Mouse (Mus musculus) forebrain, embryonic 12.5 days (tissue): ENCODE results near the gene Arpp19. TPM values are rescaled to one million over a fixed set of nuclear protein-coding genes. Genes with fewer than 3 reads are reported as not detected.

Source experiments
- ATAC-seq: fragments of 200-750 bp; cut with Nextera tagmentation; 2 replicates; pipeline ENCODE4 v1.8.0; 2017; ENCODE audit warnings: moderate TSS enrichment; ENCODE audit not compliant: low FRiP score
- H3K27ac ChIP-seq: fragments of 300-500 bp; sonication (generic); 2 replicates; pipeline ENCODE4 v1.5.1; 2016; ENCODE audit warnings: mild to moderate bottlenecking
- H3K27me3 ChIP-seq: fragments of 300-500 bp; sonication (generic); 2 replicates; pipeline ENCODE4 v1.6.1; 2016; ENCODE audit warnings: mild to moderate bottlenecking
- H3K36me3 ChIP-seq: fragments of 300-500 bp; sonication (generic); replicated peaks from 2 replicates; pipeline ENCODE4 v1.6.1; 2016; ENCODE audit warnings: mild to moderate bottlenecking
- H3K4me1 ChIP-seq: fragments of 300-500 bp; sonication (generic); 2 replicates; pipeline ENCODE4 v1.6.1; 2016
- H3K4me2 ChIP-seq: fragments of 300-500 bp; sonication (generic); 2 replicates; pipeline ENCODE4 v1.6.1; 2016; ENCODE audit warnings: mild to moderate bottlenecking, moderate library complexity
- H3K4me3 ChIP-seq: fragments of 300-500 bp; sonication (generic); replicated peaks from 2 replicates; pipeline ENCODE4 v1.5.1; 2016; ENCODE audit warnings: mild to moderate bottlenecking
- H3K9ac ChIP-seq: fragments of 300-500 bp; sonication (generic); 2 replicates; pipeline ENCODE4 v1.6.1; 2016; ENCODE audit warnings: mild to moderate bottlenecking
- H3K9me3 ChIP-seq: fragments of 300-500 bp; sonication (generic); 2 replicates; pipeline ENCODE4 v1.6.1; 2016
- WGBS: fragments of 180-500 bp; shearing (Covaris S2); methylation state at CpG from one replicate; pipeline ENCODE4 v1.1.7; 2016; 5-methylcytosine and 5-hydroxymethylcytosine counted together
- polyA plus RNA-seq: library from polyadenylated mRNA; unstranded; fragments of >200 nt; fragmentation: Nextera tagmentation; extraction: Ambion mirVana; gene quantifications from 2 replicates; pipeline ENCODE4 v1.2.1, GENCODE M21; 2016

Gene Arpp19
- polyA plus RNA-seq, 1 experiment from 2014 or later: 321 TPM

DNA sequence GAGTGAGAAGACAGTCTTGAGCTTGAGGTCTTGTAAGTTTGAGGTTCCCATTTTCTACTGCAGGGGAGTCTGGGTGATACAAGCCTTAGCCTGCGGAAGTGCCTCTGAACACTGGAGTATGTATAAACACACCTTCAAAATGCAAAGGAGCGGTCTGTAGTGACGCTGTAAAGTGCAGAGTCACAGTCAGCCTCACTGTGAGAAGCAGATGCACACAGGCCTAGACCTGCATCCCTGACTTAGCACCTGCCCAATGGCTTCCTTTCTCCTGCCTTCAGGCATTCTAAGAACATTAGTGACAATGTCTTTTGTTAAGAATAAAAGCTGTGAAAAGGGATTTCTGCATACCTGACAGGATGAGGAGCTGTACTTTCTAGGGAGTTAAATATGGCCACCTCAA, 17.8 kb upstream of the Arpp19 start:
- WGBS: 91% methylated on average over 3 of the region's 3 CpGs
- Histone ChIP-seq H3K4me3 (no peak overlapping the region), H3K4me2 (no peak overlapping the region), H3K36me3 (peaks cover 35% of the 10 kb centered on the region), H3K27me3 (no peaks in the 10 kb centered on the region), H3K27ac (no peak overlapping the region), H3K4me1 (no peaks in the 10 kb centered on the region), H3K9ac (no peak overlapping the region), H3K9me3 (no peaks in the 10 kb centered on the region)
- no peak for ATAC-seq

DNA sequence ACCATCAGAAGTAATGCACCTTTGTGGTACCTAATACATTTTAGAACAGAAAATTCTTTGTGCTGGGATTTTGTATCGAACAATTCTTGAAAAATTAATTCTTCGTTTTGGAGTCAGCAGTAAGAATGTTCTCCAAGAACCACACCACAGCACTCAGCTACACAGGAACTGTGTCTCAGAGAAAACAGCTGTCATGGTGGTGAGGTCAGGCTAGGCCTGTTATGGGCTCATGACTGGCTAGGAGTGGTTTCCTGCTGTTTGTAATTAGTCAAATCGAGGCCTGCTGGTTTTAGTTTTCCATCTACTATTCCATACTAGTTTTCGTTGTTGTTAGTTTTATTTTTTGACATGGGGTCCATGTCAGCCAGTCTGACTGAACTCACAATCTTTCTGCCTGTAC, 16.9 kb upstream of the Arpp19 start:
- H3K36me3 ChIP-seq: peaks cover 35% of the 10 kb centered on the region
- H3K9ac ChIP-seq: no peak overlapping the region
- H3K27ac ChIP-seq: no peak overlapping the region
- H3K27me3 ChIP-seq: no peaks in the 10 kb centered on the region
- H3K4me3 ChIP-seq: no peak overlapping the region
- H3K4me1 ChIP-seq: no peaks in the 10 kb centered on the region
- WGBS: 86% methylated on average over 4 of the region's 4 CpGs
- ATAC-seq: no peak
- H3K4me2 ChIP-seq: no peak overlapping the region
- no peaks in the 10 kb centered on the region for H3K9me3 ChIP-seq

DNA sequence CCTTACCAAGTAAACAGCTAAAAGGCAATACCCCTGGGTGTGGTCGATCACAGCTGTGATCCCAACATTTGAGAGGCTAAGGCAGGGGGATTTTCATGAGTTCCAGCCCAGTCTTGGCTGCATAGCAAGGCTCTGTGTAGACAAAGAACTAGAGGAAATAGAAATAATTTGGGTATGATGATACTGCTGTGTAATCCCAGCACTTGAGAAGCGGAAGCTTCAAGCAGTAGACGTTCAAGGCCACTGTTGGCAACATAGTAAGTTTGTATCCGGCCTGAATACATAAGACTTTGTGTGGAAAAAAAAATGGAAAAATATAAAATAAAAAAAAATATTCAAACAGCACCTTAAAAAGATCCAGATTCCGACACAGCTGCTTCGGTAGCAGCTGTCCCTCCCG, 14.9 kb upstream of the Arpp19 start:
- Histone ChIP-seq H3K9ac (no peak overlapping the region), H3K4me2 (no peak overlapping the region), H3K36me3 (peaks cover 31% of the 10 kb centered on the region), H3K9me3 (no peaks in the 10 kb centered on the region), H3K27ac (no peak overlapping the region), H3K4me1 (no peaks in the 10 kb centered on the region), H3K4me3 (no peak overlapping the region), H3K27me3 (no peaks in the 10 kb centered on the region)
- ATAC-seq: no peak
- WGBS: 90% methylated on average over 7 of the region's 7 CpGs

DNA sequence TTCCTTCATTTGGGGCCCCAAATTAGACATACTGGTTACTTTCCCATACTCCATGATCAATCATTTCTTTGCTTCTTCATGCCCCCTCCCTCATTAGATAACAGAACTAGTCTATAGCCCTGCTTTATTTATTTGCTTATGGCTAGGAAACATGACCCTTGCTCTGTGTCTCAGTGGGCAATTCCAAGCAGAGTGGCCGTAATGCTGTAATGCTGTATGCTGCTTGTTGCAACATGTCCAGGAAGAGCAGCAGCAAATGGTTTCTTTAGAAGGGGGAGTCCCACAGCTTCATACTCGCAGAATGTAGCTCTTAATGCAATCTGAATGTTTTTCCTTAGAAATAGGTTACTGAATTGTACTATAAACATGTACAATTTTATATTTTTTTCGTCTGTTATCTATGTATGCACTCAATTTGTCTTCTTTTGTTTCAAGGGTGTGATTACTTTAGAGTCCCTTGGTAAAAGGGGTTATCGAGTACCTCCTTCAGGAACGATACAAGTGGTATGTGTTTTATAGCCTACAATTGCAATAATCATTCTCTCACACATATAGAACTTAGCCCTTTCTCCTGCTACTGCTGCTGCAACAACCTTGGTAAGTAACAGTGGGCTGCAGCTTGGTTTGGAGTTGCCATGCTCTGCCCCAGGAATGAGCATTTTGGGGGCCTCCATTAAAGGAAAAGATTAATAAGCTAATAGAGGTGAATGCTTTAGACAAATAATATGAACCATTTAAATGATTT, 14.1 kb upstream of the Arpp19 start:
- Histone ChIP-seq H3K9me3 (no peaks in the 10 kb centered on the region), H3K9ac (no peak overlapping the region), H3K27me3 (no peaks in the 10 kb centered on the region), H3K4me2 (no peak overlapping the region), H3K27ac (no peak overlapping the region), H3K36me3 (peaks cover 31% of the 10 kb centered on the region), H3K4me1 (no peaks in the 10 kb centered on the region), H3K4me3 (no peak overlapping the region)
- WGBS: 84% methylated on average over 5 of the region's 5 CpGs
- no peak for ATAC-seq

DNA sequence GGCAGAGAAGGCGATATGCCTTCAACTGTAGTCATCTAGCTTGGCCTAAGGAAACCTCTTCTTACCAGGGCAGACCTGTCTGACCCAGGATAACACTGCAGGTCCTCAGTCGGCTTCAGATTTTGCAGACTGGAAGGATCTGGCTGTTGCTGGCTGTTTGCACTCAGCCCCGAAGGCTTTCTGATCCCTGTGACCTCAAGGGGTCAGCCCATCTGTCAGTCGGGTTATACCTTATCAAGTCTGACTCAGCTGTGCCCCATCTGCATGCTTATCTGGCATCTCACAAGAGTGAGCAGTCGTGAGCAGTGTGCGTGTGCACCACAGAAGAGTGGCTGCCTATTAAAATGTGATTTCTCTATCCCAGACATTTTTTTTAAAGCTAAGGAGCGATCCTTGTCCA, 13.3 kb upstream of the Arpp19 start:
- no peak overlapping the region for H3K4me2 ChIP-seq
- no peak overlapping the region for H3K9ac ChIP-seq
- no peaks in the 10 kb centered on the region for H3K27me3 ChIP-seq
- no peak for ATAC-seq
- WGBS: 68% methylated on average over 7 of the region's 7 CpGs
- H3K27ac ChIP-seq: no peak overlapping the region
- H3K4me3 ChIP-seq: no peak overlapping the region
- no peaks in the 10 kb centered on the region for H3K9me3 ChIP-seq
- peaks cover 30% of the 10 kb centered on the region for H3K36me3 ChIP-seq
- H3K4me1 ChIP-seq: no peaks in the 10 kb centered on the region

DNA sequence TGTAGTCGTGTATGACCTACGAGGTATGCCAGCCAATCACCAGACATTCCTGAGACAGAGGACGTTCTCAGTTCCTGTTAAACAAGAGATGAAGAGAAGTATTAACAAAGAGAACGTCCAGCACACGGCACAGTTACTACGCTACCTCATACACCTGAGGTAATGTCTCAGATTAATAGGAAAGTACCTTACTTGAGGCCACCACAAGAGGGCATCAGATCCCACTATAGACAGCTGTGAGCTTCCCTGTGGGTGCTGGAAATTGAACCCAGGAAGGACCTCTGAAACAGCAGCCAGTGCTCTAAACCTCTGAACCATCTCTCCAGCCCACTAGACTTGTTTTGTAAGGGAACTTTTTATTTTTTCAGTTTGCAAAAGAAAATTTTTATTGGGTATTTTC, 11.7 kb upstream of the Arpp19 start:
- peaks cover 20% of the 10 kb centered on the region for H3K36me3 ChIP-seq
- WGBS: 67% methylated on average over 6 of the region's 6 CpGs

DNA sequence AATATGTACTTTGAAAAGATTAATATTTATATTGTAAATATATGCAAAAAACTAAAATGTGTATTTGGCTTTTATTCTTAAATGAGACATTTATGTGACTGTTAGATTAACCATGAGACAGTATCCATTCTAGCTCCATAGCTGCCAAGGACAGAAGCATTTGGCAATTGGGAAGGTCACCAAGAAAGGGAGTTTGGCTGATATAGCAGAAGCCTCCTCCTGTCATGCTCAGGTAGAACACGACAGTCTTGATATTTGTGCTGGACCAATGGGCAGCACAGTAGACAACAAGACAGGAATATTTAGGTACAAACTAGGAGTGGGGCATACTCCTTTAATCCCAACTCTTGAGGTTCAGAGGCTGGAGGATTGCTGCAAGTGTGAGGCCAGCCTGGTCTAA, 5.0 kb upstream of the Arpp19 start:
- Histone ChIP-seq H3K4me1 (peaks cover 4% of the 10 kb centered on the region; the same call in 1 of the 2 replicates), H3K36me3 (0 out of 2 replicates have a peak, but pooled peaks cover 10% of the 10 kb centered on the region), H3K27me3 (no peaks in the 10 kb centered on the region), H3K4me3 (no peak overlapping the region), H3K27ac (no peak overlapping the region), H3K4me2 (no peak overlapping the region), H3K9me3 (no peaks in the 10 kb centered on the region), H3K9ac (no peak overlapping the region)
- no peak for ATAC-seq
- WGBS: 96% methylated on average over 1 of the region's 1 CpGs

More for the DNA sequence above, 11.7 kb upstream of the Arpp19 start:
- Histone ChIP-seq H3K4me3 (no peak overlapping the region), H3K4me2 (no peak overlapping the region), H3K9me3 (no peaks in the 10 kb centered on the region), H3K4me1 (no peaks in the 10 kb centered on the region), H3K27me3 (no peaks in the 10 kb centered on the region), H3K27ac (no peak overlapping the region), H3K9ac (no peak overlapping the region)
- ATAC-seq: no peak

DNA sequence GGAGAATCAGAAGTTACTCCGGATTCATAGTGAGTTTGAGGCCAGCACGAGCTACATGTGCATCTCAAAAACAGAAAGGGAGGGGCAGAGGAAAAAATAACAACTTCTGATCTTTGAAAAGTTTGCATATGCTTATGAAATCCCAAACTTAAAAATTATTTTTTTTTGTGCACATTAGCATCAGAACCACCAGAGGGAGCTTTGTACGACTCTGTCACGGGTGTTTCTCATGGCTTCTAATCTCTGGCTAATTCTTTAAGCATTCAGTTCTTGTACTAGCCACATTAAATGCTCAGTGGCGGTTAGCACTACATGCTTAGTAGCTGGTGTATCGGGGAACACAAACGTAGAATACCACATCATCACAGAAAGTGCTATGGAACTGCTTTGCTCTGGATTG, 4.3 kb upstream of the Arpp19 start:
- Histone ChIP-seq H3K27me3 (no peaks in the 10 kb centered on the region), H3K4me3 (no peak overlapping the region), H3K27ac (no peak overlapping the region), H3K9me3 (no peaks in the 10 kb centered on the region), H3K9ac (no peak overlapping the region), H3K36me3 (0 out of 2 replicates have a peak, but pooled peaks cover 10% of the 10 kb centered on the region), H3K4me2 (no peak overlapping the region), H3K4me1 (peaks cover 4% of the 10 kb centered on the region; the same call in 1 of the 2 replicates)
- 57% methylated on average over 7 of the region's 7 CpGs for WGBS
- no peak for ATAC-seq

DNA sequence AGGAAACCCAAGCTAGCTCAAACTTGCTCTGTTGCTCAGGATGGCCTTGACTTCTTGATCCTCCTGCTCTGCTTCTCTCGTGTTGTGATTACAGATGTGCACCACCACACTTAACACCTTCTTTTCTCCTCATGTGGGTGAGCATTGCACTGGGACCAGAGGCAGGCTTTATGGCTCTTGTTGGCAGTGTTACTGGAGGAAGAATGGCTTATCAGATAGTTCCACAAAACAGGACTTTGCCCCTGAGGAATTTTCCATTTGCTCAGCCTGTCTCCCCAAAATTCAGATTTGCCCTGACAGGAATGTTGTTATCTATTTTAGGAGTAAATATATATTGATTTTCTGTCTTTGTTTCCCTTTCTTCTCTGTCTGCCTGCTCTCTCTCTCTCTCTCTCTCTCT, 2.7 kb upstream of the Arpp19 start:
- Histone ChIP-seq H3K27me3 (no peaks in the 10 kb centered on the region), H3K9me3 (no peaks in the 10 kb centered on the region), H3K27ac (no peak overlapping the region), H3K4me2 (no peak overlapping the region), H3K9ac (no peak overlapping the region), H3K4me1 (peaks cover 15% of the 10 kb centered on the region), H3K4me3 (no peak overlapping the region), H3K36me3 (0 out of 2 replicates have a peak, but pooled peaks cover 6% of the 10 kb centered on the region)
- ATAC-seq: no peak
- WGBS: 69% methylated on average over 1 of the region's 1 CpGs

DNA sequence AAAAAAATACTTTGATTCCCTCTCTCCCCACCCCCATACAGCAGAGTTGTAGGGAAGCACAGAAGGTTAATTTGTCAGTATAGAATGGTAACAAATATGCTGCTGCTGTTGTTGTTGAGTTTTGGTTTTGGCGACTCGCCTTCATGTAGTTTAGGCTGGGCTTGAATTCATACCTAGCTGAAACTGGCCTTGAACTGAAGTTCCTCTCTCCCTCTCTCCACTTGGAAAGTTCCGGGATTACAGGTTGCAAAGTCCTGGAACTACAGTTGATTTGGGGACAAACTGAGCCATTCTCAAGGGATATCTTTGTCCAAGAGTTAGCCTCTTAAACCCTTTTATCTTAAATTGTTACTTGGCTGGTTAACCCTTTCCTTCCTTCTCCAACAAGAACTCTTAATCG, 1.5 kb upstream of the Arpp19 start:
- no peak overlapping the region for H3K4me3 ChIP-seq
- H3K4me1 ChIP-seq: peaks cover 20% of the 10 kb centered on the region
- H3K27ac ChIP-seq: no peak overlapping the region
- no peak overlapping the region for H3K9ac ChIP-seq
- no peaks in the 10 kb centered on the region for H3K27me3 ChIP-seq
- H3K9me3 ChIP-seq: no peaks in the 10 kb centered on the region
- no peak overlapping the region for H3K4me2 ChIP-seq
- ATAC-seq: no peak
- WGBS: 84% methylated on average over 4 of the region's 4 CpGs
- 0 out of 2 replicates have a peak, but pooled peaks cover 2% of the 10 kb centered on the region for H3K36me3 ChIP-seq

DNA sequence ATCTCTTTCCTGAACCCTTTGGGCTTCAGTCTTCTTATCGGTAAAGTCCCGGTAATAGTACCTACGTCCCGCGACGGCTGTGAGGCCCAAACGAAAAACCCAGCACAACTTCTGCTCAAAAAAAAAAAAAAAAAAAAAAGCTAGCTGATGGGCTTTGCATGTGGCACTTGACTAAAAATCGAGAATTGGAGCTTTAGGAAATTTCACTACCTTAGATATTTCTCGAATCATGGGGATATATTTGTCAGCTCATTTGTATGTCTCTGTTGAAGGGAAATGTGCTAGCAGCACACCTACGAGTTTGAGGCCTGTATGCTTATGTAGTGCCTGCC, 909 bp downstream of the Arpp19 start:
- peak overlapping the region; percentile 96 for H3K4me3 ChIP-seq
- ATAC-seq: no peak
- under 1% methylated on average over 10 of the region's 10 CpGs for WGBS
- H3K27me3 ChIP-seq: no peaks in the 10 kb centered on the region
- peaks cover 20% of the 10 kb centered on the region for H3K4me1 ChIP-seq
- no peaks in the 10 kb centered on the region; the same call in 1 of the 2 replicates for H3K36me3 ChIP-seq
- H3K9ac ChIP-seq: peak overlapping the region; percentile 94
- H3K27ac ChIP-seq: no peak overlapping the region
- peak overlapping the region; percentile 68 for H3K4me2 ChIP-seq
- H3K9me3 ChIP-seq: no peaks in the 10 kb centered on the region

DNA sequence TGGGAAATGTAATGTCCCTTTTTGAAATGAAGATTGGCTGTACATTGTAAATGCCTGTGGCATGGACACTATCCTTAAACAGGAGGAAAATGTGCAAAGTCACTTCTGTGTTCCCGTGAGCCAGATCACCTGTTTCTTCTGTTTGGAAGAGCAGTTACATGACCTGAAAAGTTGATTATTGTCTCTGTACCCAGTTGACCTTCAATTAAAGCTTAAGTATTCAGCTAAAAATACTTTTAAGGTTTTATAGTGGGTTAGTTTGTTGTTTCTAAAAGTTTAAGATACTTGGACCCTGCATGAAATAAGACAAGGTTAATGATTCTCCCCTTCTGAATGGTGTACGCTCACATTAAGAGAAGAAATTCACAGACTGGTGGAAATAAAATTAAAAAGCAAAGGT, 3.2 kb downstream of the Arpp19 start:
- no peaks in the 10 kb centered on the region for H3K27me3 ChIP-seq
- no peak for ATAC-seq

DNA sequence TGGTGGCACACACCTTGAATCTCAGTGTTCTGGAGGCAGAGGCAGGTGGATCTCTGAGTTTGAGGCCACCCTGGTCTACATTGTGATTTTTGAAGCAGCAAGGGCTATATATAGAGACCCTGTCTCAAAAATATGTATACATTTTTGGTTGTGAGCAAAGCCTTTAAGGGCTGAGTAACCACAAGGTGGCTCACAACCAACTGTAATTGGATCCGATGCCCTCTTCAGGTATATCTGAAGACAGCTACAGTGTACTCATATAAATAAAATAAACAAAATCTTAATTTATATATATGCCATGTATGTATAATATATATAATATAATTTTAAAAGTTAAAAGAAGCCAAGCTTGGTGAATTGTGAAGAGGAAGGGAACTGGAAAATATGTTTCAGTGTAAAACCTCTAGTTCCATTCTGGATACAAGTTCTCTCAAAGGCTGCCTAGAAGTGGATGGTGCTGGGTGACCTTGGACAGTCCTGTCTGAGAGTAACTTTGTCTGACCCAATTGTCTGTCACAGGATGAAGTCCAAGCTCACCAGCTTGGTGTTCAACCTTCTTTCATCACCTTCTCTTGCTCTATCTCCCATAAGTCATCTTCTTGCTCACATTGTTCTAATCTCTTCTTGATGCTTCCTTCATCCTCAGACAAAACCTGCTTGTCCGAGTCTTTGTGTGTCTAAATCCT, 4.6 kb downstream of the Arpp19 start:
- no peak for ATAC-seq
- Histone ChIP-seq H3K36me3 (peaks cover 11% of the 10 kb centered on the region), H3K27me3 (no peaks in the 10 kb centered on the region), H3K4me2 (no peak overlapping the region), H3K27ac (no peak overlapping the region), H3K4me3 (no peak overlapping the region), H3K9ac (no peak overlapping the region), H3K4me1 (peaks cover 20% of the 10 kb centered on the region), H3K9me3 (no peaks in the 10 kb centered on the region)
- 87% methylated on average over 2 of the region's 2 CpGs for WGBS

More for the DNA sequence above, 3.2 kb downstream of the Arpp19 start:
- Histone ChIP-seq H3K4me3 (no peak overlapping the region), H3K9ac (no peak overlapping the region), H3K9me3 (no peaks in the 10 kb centered on the region), H3K36me3 (peaks cover 2% of the 10 kb centered on the region), H3K4me1 (peaks cover 20% of the 10 kb centered on the region), H3K4me2 (no peak overlapping the region), H3K27ac (no peak overlapping the region)
- WGBS: 92% methylated on average over 2 of the region's 2 CpGs
